Mouse (Mus musculus): ENCODE measurements around the gene Cln6. TPM values are rescaled to one million over a fixed set of nuclear protein-coding genes. Genes with fewer than 3 reads are reported as not detected.

Gene Cln6
- polyA plus RNA-seq, 1 experiment from 2014 or later: 6.9 TPM

- Histone ChIP-seq H3K4me2 (no peak overlapping the region), H3K36me3 (ENCODE audit: poor library complexity, severe bottlenecking) (no peaks in the 10 kb centered on the region), H3K27ac (no peak overlapping the region), H3K9me3 (replicated peaks) (no peaks in the 10 kb centered on the region), H3K4me3 (no peak overlapping the region), H3K27me3 (no peaks in the 10 kb centered on the region), H3K4me1 (peaks cover 20% of the 10 kb centered on the region), H3K9ac (no peak overlapping the region)
- WGBS: 53% methylated on average over 4 of the region's 4 CpGs
- ATAC-seq: no peak
These were observed 2.7 kb upstream of the Cln6 start for GRCm38 (mm10) chr9:62835705-62836446.

GRCm38 (mm10) chr9:62837611-62838010 lies 974 bp upstream of the Cln6 start:
- H3K27me3 ChIP-seq: no peaks in the 10 kb centered on the region
- H3K4me3 ChIP-seq: no peak overlapping the region
- H3K36me3 ChIP-seq (ENCODE audit: poor library complexity, severe bottlenecking): no peaks in the 10 kb centered on the region
- H3K4me1 ChIP-seq: peaks cover 20% of the 10 kb centered on the region
- peak overlapping the region; percentile 77; the same call in 1 of the 2 replicates for H3K4me2 ChIP-seq
- no peak overlapping the region for H3K9ac ChIP-seq
- peak overlapping the region; percentile 31; the same call in 1 of the 2 replicates for H3K27ac ChIP-seq
- WGBS: 69% methylated on average over 3 of the region's 3 CpGs
- ATAC-seq: no peak
- H3K9me3 ChIP-seq (replicated peaks): no peaks in the 10 kb centered on the region

- 16% methylated on average over 8 of the region's 8 CpGs for WGBS
- Histone ChIP-seq H3K9ac (peak overlapping the region; percentile 87), H3K4me1 (peaks cover 20% of the 10 kb centered on the region), H3K4me3 (peak overlapping the region; percentile 63), H3K27ac (peak overlapping the region; percentile 31; the same call in 1 of the 2 replicates), H3K36me3 (ENCODE audit: poor library complexity, severe bottlenecking) (no peaks in the 10 kb centered on the region), H3K27me3 (no peaks in the 10 kb centered on the region), H3K9me3 (replicated peaks) (no peaks in the 10 kb centered on the region), H3K4me2 (peak overlapping the region; percentile 77)
- no peak; the same call in 1 of the 2 replicates for ATAC-seq
These were observed 459 bp upstream of the Cln6 start for GRCm38 (mm10) chr9:62838146-62838505.

- H3K9me3 ChIP-seq (replicated peaks): no peaks in the 10 kb centered on the region
- H3K36me3 ChIP-seq (ENCODE audit: poor library complexity, severe bottlenecking): no peaks in the 10 kb centered on the region
- H3K4me1 ChIP-seq: peaks cover 20% of the 10 kb centered on the region
- 16% methylated on average over 14 of the region's 14 CpGs for WGBS
- peak overlapping the region; percentile 63 for H3K4me3 ChIP-seq
- no peaks in the 10 kb centered on the region for H3K27me3 ChIP-seq
- peak; percentile 47 for ATAC-seq
- peak overlapping the region; percentile 64 for H3K27ac ChIP-seq
- peak overlapping the region; percentile 87 for H3K9ac ChIP-seq
- H3K4me2 ChIP-seq: peak overlapping the region; percentile 77
These were observed 686 bp downstream of the Cln6 start for GRCm38 (mm10) chr9:62839172-62839770.

- Histone ChIP-seq H3K27ac (no peak overlapping the region), H3K4me1 (peaks cover 13% of the 10 kb centered on the region), H3K27me3 (no peaks in the 10 kb centered on the region), H3K9ac (no peak overlapping the region), H3K4me3 (no peak overlapping the region), H3K9me3 (replicated peaks) (no peaks in the 10 kb centered on the region), H3K36me3 (ENCODE audit: poor library complexity, severe bottlenecking) (no peaks in the 10 kb centered on the region), H3K4me2 (no peak overlapping the region)
- no peak for ATAC-seq
- WGBS: 77% methylated on average over 10 of the region's 10 CpGs
These were observed 4.9 kb downstream of the Cln6 start for GRCm38 (mm10) chr9:62843356-62844024.

GRCm38 (mm10) chr9:62844461-62844860 lies 5.9 kb downstream of the Cln6 start:
- no peak for ATAC-seq
- Histone ChIP-seq H3K27ac (no peak overlapping the region), H3K4me1 (peaks cover 7% of the 10 kb centered on the region), H3K4me2 (no peak overlapping the region), H3K9me3 (replicated peaks) (no peaks in the 10 kb centered on the region), H3K36me3 (ENCODE audit: poor library complexity, severe bottlenecking) (no peaks in the 10 kb centered on the region), H3K4me3 (no peak overlapping the region), H3K27me3 (no peaks in the 10 kb centered on the region), H3K9ac (no peak overlapping the region)
- 91% methylated on average over 5 of the region's 5 CpGs for WGBS

- Histone ChIP-seq H3K4me1 (no peaks in the 10 kb centered on the region), H3K4me2 (no peak overlapping the region), H3K4me3 (no peak overlapping the region), H3K9me3 (replicated peaks) (no peaks in the 10 kb centered on the region), H3K9ac (no peak overlapping the region), H3K36me3 (ENCODE audit: poor library complexity, severe bottlenecking) (no peaks in the 10 kb centered on the region; the same call in 1 of the 2 replicates), H3K27me3 (no peaks in the 10 kb centered on the region), H3K27ac (no peak overlapping the region)
- ATAC-seq: peak; percentile 68
- 0% methylated on average over 3 of the region's 3 CpGs for WGBS
These were observed 9.1 kb downstream of the Cln6 start for GRCm38 (mm10) chr9:62847694-62848093.

- ATAC-seq: no peak
- Histone ChIP-seq H3K4me1 (no peaks in the 10 kb centered on the region), H3K4me3 (no peak overlapping the region), H3K27me3 (no peaks in the 10 kb centered on the region), H3K36me3 (ENCODE audit: poor library complexity, severe bottlenecking) (no peaks in the 10 kb centered on the region; the same call in 1 of the 2 replicates), H3K4me2 (no peak overlapping the region), H3K27ac (no peak overlapping the region), H3K9me3 (replicated peaks) (no peaks in the 10 kb centered on the region), H3K9ac (no peak overlapping the region)
- WGBS: 81% methylated on average over 3 of the region's 3 CpGs
These were observed 10.1 kb downstream of the Cln6 start for GRCm38 (mm10) chr9:62848641-62849040.

- Histone ChIP-seq H3K36me3 (ENCODE audit: poor library complexity, severe bottlenecking) (no peaks in the 10 kb centered on the region; the same call in 1 of the 2 replicates), H3K4me3 (no peak overlapping the region), H3K4me1 (no peaks in the 10 kb centered on the region), H3K9ac (no peak overlapping the region), H3K4me2 (no peak overlapping the region), H3K27me3 (no peaks in the 10 kb centered on the region), H3K9me3 (replicated peaks) (no peaks in the 10 kb centered on the region), H3K27ac (no peak overlapping the region)
- ATAC-seq: no peak
- 79% methylated on average over 2 of the region's 2 CpGs for WGBS
These were observed 13.0 kb downstream of the Cln6 start for GRCm38 (mm10) chr9:62851571-62851970.

GRCm38 (mm10) chr9:62854483-62854882 lies 15.9 kb downstream of the Cln6 start:
- Histone ChIP-seq H3K27ac (no peak overlapping the region), H3K4me3 (no peak overlapping the region), H3K36me3 (ENCODE audit: poor library complexity, severe bottlenecking) (no peaks in the 10 kb centered on the region; the same call in 1 of the 2 replicates), H3K9ac (no peak overlapping the region), H3K27me3 (0 out of 2 replicates have a peak, but pooled peaks cover 8% of the 10 kb centered on the region), H3K4me1 (peaks cover 11% of the 10 kb centered on the region), H3K9me3 (replicated peaks) (no peaks in the 10 kb centered on the region), H3K4me2 (no peak overlapping the region)
- 52% methylated on average over 4 of the region's 4 CpGs for WGBS
- ATAC-seq: no peak

- Histone ChIP-seq H3K27me3 (peaks cover 12% of the 10 kb centered on the region; the same call in 1 of the 2 replicates), H3K9ac (no peak overlapping the region), H3K36me3 (ENCODE audit: poor library complexity, severe bottlenecking) (no peaks in the 10 kb centered on the region), H3K4me3 (no peak overlapping the region), H3K4me1 (peaks cover 11% of the 10 kb centered on the region), H3K4me2 (no peak overlapping the region), H3K9me3 (replicated peaks) (no peaks in the 10 kb centered on the region), H3K27ac (no peak overlapping the region)
- ATAC-seq: no peak
- 83% methylated on average over 9 of the region's 9 CpGs for WGBS
These were observed 18.6 kb downstream of the Cln6 start for GRCm38 (mm10) chr9:62857216-62857615.

GRCm38 (mm10) chr9:62857719-62858261 lies 19.2 kb downstream of the Cln6 start, which contains the start of gene Calml4:
Calml4 (plus strand) TSS chr9:62858080.
- Histone ChIP-seq H3K27me3 (peaks cover 12% of the 10 kb centered on the region; the same call in 1 of the 2 replicates), H3K9ac (no peak within 1 kb of the TSS), H3K4me2 (no peak within 1 kb of the TSS), H3K4me3 (no peak within 1 kb of the TSS), H3K36me3 (ENCODE audit: poor library complexity, severe bottlenecking) (no peaks in the 10 kb centered on the region), H3K9me3 (replicated peaks) (no peaks in the 10 kb centered on the region), H3K27ac (no peak within 1 kb of the TSS), H3K4me1 (peaks cover 11% of the 10 kb centered on the region)
- 56% methylated on average over 18 of the region's 20 CpGs for WGBS
- ATAC-seq: no peak
